Mouse (Mus musculus): ENCODE results near the gene Skil. TPM values are rescaled to one million over a fixed set of nuclear protein-coding genes. Genes with fewer than 3 reads are reported as not detected.

Gene Skil
- polyA plus RNA-seq, 1 experiment = 62.7 TPM

GRCm38 (mm10) chr3:31060745-31061102 is 34.1 kb upstream of the Skil start:
- peaks cover 4% of the 10 kb centered on the region; the same call in 1 of the 2 replicates for H3K4me1 ChIP-seq (ENCODE audit: control insufficient read depth, insufficient read depth, low read length)
- TF ChIP-seq POLR2A (IDR thresholded peaks at IDR 0.05; ENCODE audit: low read depth, low read length) (no peak), CTCF (IDR thresholded peaks at IDR 0.05; ENCODE audit: borderline replicate concordance, insufficient read depth, low read length) (no peak)
- H3K27ac ChIP-seq (ENCODE audit: insufficient read depth, low read length) = no peak overlapping the region

DNA sequence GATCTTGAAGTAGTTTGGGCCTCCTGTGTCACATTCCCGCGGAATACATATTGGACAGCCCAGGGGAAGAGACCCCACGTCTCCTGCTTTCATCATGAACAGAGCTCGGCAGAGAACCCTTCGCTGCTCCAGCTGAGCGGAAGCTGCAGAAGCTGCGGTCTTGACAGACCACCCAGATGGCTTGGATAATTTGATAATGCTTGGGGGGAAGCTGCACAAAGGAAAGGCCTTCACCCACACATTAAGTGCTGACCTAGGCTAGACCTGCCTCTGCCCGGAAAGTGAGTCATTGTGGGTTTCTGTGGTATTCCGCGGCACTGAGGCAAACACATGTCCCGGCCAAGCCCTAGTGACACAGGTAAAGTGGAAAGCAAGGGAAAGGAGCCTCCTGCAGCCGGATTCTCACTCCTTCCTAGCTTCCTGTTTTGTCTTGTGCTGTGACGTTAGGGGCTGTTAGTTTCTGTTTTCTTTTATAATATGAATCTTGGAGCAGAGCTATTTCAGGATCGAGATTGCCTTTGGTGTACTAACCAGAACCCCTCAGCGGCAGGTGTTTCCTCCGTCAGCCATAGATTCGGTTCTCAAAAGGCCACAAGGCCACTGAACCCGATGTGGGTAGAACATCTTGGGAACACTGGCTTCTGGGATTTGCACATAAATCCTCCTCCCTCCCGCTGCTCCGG is 33.6 kb upstream of the Skil start:
- Histone ChIP-seq H3K4me1 (ENCODE audit: control insufficient read depth, insufficient read depth, low read length) (peaks cover 4% of the 10 kb centered on the region; the same call in 1 of the 2 replicates), H3K27ac (ENCODE audit: insufficient read depth, low read length) (no peak overlapping the region), H3K4me3 (ENCODE audit: insufficient read depth, low read length) (no peak overlapping the region)
- TF ChIP-seq CTCF (IDR thresholded peaks at IDR 0.05; ENCODE audit: borderline replicate concordance, insufficient read depth, low read length) (no peak), POLR2A (IDR thresholded peaks at IDR 0.05; ENCODE audit: low read depth, low read length) (no peak)

More at GRCm38 (mm10) chr3:31060745-31061102, 34.1 kb upstream of the Skil start:
- no peak overlapping the region for H3K4me3 ChIP-seq (ENCODE audit: insufficient read depth, low read length)

GRCm38 (mm10) chr3:31061786-31062120 is 33.1 kb upstream of the Skil start:
- no peak for TF ChIP-seq POLR2A (IDR thresholded peaks at IDR 0.05; ENCODE audit: low read depth, low read length)
- TF ChIP-seq CTCF (IDR thresholded peaks at IDR 0.05; ENCODE audit: borderline replicate concordance, insufficient read depth, low read length) = no peak
- no peak overlapping the region for H3K27ac ChIP-seq (ENCODE audit: insufficient read depth, low read length)

DNA sequence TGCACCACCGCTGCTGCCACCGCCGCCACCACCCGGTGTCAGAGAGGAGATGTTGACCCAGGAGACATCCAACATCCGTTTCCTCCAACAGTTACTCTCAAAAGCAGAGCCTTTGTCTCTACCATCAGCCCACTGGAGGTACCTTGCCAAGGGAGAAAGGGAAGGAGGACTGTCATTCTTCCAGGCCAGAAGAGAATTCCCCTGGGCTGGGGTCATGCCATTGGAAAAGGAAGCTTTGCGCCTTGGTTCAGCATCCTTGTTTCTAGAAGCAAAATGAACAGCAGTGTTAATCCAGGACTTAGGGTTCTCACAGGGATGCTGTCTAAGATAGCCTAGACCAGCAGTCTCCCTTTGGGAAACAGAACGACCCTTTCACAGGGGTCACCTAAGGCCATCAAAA is 32.5 kb upstream of the Skil start:
- Histone ChIP-seq H3K4me3 (ENCODE audit: insufficient read depth, low read length) (no peak overlapping the region), H3K27ac (ENCODE audit: insufficient read depth, low read length) (no peak overlapping the region), H3K4me1 (ENCODE audit: control insufficient read depth, insufficient read depth, low read length) (peaks cover 4% of the 10 kb centered on the region; the same call in 1 of the 2 replicates)
- TF ChIP-seq CTCF (IDR thresholded peaks at IDR 0.05; ENCODE audit: borderline replicate concordance, insufficient read depth, low read length) (no peak), POLR2A (IDR thresholded peaks at IDR 0.05; ENCODE audit: low read depth, low read length) (no peak)

More at GRCm38 (mm10) chr3:31061786-31062120, 33.1 kb upstream of the Skil start:
- H3K4me3 ChIP-seq (ENCODE audit: insufficient read depth, low read length) = no peak overlapping the region
- H3K4me1 ChIP-seq (ENCODE audit: control insufficient read depth, insufficient read depth, low read length) = peaks cover 4% of the 10 kb centered on the region; the same call in 1 of the 2 replicates

DNA sequence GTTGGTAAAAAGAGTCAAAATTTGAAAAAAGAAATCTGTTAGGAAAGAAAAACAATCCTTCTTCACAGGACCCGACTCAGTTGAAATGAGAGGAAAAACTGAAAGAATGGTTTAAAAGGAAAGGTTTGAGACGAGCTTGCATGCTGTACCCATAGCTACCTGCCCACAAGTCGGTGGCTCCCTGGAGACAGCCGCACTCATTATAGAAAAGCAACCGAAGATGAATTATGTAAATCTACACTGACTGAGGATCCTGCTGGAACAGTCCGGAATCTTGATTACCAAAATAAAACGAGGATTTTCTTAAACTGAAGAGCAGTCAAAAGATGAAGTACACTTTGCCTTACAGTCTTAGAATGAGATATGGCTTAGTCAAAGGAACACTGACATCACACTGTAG is 26.4 kb upstream of the Skil start:
- no peak overlapping the region for H3K4me3 ChIP-seq (ENCODE audit: insufficient read depth, low read length)
- no peak overlapping the region for H3K27ac ChIP-seq (ENCODE audit: insufficient read depth, low read length)
- TF ChIP-seq CTCF (IDR thresholded peaks at IDR 0.05; ENCODE audit: borderline replicate concordance, insufficient read depth, low read length) (no peak), POLR2A (IDR thresholded peaks at IDR 0.05; ENCODE audit: low read depth, low read length) (no peak)
- H3K4me1 ChIP-seq (ENCODE audit: control insufficient read depth, insufficient read depth, low read length) = no peaks in the 10 kb centered on the region

GRCm38 (mm10) chr3:31071804-31072203 is 23.1 kb upstream of the Skil start:
- Histone ChIP-seq H3K27ac (ENCODE audit: insufficient read depth, low read length) (no peak overlapping the region), H3K4me1 (ENCODE audit: control insufficient read depth, insufficient read depth, low read length) (no peaks in the 10 kb centered on the region), H3K4me3 (ENCODE audit: insufficient read depth, low read length) (no peak overlapping the region)
- no peak for TF ChIP-seq POLR2A (IDR thresholded peaks at IDR 0.05; ENCODE audit: low read depth, low read length)

- Histone ChIP-seq H3K4me1 (ENCODE audit: control insufficient read depth, insufficient read depth, low read length) (no peaks in the 10 kb centered on the region), H3K4me3 (ENCODE audit: insufficient read depth, low read length) (no peak overlapping the region), H3K27ac (ENCODE audit: insufficient read depth, low read length) (no peak overlapping the region)
- TF ChIP-seq CTCF (IDR thresholded peaks at IDR 0.05; ENCODE audit: borderline replicate concordance, insufficient read depth, low read length) (no peak), POLR2A (IDR thresholded peaks at IDR 0.05; ENCODE audit: low read depth, low read length) (no peak)
Observed at GRCm38 (mm10) chr3:31075808-31076207, 19.1 kb upstream of the Skil start.

DNA sequence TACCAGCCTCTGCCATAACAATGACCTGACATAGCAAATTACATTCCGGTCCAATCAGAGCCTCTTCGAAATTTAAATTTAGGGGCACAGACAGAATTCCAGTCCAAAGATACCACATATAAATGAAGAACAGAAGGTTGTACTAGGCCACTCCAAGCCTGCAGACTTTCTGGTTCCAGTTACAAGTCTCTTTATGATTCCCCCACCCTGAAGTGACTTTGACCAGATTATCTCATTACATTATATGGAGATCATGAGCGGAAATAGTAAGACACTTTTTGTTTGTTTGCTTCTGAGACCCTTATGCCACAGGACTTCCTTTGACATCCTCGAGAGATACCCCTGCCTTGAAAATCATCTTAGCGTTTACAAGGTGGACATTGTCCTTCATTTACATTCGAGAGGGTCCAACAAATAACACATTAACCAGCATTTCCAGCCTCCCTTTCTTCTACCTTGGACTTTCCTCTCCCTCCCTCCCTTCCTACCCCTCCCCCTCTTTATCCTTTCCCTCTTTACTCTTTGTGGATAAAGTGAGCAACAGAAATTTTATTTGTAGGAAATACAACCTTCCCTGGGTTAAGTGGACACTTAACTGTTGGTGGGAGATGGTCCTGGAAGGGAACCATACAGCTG is 17.7 kb upstream of the Skil start:
- Histone ChIP-seq H3K4me3 (ENCODE audit: insufficient read depth, low read length) (no peak overlapping the region), H3K27ac (ENCODE audit: insufficient read depth, low read length) (no peak overlapping the region), H3K4me1 (ENCODE audit: control insufficient read depth, insufficient read depth, low read length) (no peaks in the 10 kb centered on the region)
- no peak for TF ChIP-seq CTCF (IDR thresholded peaks at IDR 0.05; ENCODE audit: borderline replicate concordance, insufficient read depth, low read length)

DNA sequence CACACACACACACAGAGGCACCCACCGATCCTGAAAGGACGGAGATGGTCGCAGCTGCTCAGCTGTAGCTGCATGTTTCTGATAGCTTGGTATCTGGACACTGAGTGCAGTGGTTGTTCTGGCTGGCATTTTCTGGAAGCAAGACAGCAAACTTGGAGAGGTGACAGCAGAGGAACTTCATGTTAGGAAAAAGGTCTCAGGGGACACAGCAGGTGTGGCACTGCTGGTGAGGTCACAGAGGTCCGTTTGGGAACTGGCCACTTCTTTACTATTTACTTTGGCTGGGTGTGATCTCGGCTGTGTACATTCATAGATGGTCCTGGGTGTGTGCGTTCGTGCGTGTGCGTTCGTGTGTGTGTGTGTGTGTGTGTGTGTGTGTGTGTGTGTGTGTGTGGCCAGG is 15.4 kb upstream of the Skil start:
- H3K4me1 ChIP-seq (ENCODE audit: control insufficient read depth, insufficient read depth, low read length) = peaks cover 5% of the 10 kb centered on the region
- TF ChIP-seq POLR2A (IDR thresholded peaks at IDR 0.05; ENCODE audit: low read depth, low read length) = no peak
- H3K27ac ChIP-seq (ENCODE audit: insufficient read depth, low read length) = no peak overlapping the region
- no peak overlapping the region for H3K4me3 ChIP-seq (ENCODE audit: insufficient read depth, low read length)

DNA sequence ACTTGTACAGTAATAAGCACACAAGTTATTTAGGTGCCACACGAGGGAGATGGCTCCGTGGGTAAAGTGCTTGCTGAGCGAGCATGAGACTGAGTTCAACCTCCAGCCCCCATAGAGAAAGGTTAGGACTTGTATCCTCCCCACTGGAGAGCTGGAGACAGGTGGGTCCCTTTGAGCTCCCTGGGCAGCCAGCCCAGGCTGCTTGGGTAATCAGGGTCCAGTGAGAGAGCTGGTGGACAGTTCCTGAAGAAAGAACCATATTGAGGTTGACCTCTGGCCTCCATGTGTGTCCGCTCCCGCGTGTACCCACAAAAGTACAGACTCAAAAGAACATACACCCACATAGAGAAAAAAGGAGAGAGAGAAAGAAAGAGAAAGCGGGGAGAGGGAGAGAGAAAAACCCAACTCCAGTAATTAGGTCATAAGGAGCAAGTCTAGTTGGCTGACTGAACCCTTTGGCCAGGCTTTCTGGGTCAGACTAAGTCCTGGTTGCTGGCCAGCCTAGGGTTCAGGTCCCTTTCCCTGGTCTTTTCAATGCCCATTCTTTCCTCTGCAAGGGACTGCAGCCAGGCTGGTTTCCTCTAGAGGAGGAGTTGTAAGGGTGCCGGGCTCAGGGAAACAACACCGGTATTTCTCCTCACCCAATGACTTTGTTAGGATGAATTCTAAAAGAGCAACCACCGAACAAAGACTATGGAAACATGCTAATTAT is 13.9 kb upstream of the Skil start:
- H3K4me1 ChIP-seq (ENCODE audit: control insufficient read depth, insufficient read depth, low read length) = peaks cover 5% of the 10 kb centered on the region
- no peak for TF ChIP-seq POLR2A (IDR thresholded peaks at IDR 0.05; ENCODE audit: low read depth, low read length)
- no peak for TF ChIP-seq CTCF (IDR thresholded peaks at IDR 0.05; ENCODE audit: borderline replicate concordance, insufficient read depth, low read length)
- no peak overlapping the region for H3K4me3 ChIP-seq (ENCODE audit: insufficient read depth, low read length)
- no peak overlapping the region for H3K27ac ChIP-seq (ENCODE audit: insufficient read depth, low read length)

Data from embryonic fibroblast, embryonic 13.5 days (primary cell).